Mouse (Mus musculus): ENCODE measurements around the gene Ghsr.
A peak's percentile ranks its signal among the peaks of the same experiment; 100 is the strongest.
"Not testable (repeated sequence)": the region's sequence is repeated elsewhere in the genome, so short reads cannot be mapped to it uniquely, and the experiment has no call there.

Ghsr gene

DNA sequence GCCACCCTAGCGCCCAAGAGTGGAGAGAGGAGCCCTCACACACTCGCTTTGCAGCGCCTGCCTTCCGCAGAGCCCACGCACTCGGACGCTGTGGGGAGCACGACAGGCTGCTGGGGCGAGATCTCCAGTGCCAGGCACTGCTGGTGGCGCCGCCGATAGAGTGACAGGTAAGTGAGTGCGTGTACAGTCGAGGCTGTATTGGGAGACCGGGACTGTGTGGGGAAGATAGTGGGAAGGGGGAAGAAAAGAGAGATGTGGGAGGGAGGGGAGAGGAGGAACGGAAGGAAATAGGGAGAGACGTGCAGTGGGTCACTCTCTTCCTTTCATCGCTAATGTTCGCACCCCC is at the start of gene Ghsr:
Ghsr (plus strand) TSS at position 76 of the 346 bp plus-strand sequence.
- DNase-seq (ENCODE audit: low read depth, low spot score): no peak

DNA sequence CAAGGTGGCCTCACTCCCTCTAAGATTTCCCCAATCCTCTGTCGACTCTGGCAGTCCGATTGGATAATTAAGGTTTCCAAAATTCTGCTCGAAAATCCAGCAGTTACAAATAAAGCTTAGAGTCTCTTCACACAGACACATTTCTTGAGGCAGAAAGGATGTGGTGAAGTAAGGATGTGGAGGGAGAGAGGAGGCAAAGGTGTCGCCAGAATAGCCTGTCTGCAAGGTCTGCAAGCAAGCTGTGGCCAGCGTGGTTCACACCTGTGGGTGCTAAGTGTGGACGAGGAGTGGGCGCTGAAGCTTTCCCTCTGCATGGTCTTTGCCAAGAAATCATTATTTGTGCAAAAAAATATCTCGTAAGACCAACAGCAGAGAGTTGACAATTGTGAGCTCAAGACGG is 48.6 kb upstream of the Ghsr start:
- DNase-seq (ENCODE audit: low read depth, low spot score): no peak

DNA sequence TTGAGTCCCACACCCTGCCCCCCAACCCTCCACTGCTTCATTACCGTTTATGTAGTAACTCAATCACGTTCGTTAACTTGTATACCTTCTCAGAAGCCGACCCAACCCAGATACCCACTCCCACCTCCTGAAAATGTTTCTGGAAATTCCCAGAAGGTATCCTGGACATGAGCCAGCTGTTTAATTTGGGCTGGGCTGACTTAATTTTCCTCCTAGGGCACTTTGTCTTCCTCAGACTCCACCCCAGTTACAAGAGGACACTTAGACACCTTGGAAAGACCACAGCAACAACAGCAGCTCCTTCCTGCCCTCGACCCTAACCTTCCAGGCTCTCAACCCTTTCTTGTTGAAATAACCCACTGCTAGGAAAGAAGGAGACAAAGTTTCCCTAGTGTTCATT is 47.6 kb upstream of the Ghsr start:
- no peak for DNase-seq (ENCODE audit: low read depth, low spot score)

DNA sequence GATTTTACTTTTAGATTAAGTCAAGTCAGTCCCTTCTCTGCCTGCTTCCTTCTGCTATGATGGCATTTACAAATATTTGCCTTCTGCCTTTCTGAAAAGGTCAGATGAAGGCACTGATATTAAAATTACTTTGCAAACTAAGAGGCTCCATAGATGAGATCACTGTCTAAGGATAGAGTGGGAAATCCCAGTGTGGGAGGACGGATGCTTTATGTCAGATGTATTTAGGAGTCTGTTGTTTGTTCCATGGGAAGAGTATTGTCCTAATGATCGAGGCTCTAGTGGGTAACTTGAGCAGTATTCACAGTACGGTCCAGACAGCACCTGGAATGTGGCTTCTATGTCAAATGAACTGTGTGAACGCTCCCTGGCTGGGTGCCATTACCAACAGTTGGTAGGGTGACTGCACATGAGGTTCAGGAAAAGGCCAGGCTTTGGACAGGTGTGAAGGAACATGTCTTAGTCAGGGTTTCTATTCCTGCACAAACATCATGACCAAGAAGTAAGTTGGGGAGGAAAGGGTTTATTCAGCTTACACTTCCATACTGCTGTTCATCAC is 44.4 kb upstream of the Ghsr start:
- DNase-seq (ENCODE audit: low read depth, low spot score): no peak

DNA sequence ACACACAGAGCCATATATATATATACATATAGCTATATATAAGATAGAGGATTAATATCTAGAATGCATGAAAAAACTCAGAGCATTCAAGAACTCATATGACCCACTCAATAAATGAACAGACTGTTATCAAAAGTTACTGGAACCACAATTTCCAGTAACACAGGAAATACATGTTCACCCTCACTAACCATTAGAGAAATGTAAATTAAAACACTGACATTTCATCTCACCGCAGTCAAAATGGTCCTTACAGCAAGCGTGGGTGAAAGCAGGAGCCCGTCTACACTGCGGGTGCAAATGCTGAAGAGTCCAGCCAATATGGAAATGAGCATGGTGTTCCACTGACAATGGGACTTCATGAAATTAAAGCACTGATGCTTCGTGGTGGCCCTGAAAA is 40.4 kb upstream of the Ghsr start:
- no peak for DNase-seq (ENCODE audit: low read depth, low spot score)

DNA sequence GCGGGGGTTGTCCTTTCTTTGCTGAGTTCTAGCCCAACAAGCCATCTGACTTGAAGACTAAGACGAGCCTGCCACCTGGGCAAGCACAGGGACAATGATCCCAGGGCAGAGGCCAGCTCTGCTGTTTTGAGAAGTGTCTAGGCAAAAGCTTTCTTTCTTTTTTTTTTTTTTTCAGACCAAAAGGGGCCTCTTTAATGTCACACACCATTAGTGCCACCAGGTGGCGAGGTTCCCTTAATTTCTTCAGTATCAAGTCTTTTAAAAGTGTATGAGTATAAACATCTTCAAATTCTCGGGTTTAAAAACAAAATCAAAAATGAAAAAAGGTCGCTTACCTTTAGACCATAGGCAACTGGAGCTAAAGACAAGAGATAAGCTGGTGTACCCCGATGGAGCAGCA is 32.7 kb upstream of the Ghsr start:
- DNase-seq (ENCODE audit: low read depth, low spot score): peak; percentile 39

DNA sequence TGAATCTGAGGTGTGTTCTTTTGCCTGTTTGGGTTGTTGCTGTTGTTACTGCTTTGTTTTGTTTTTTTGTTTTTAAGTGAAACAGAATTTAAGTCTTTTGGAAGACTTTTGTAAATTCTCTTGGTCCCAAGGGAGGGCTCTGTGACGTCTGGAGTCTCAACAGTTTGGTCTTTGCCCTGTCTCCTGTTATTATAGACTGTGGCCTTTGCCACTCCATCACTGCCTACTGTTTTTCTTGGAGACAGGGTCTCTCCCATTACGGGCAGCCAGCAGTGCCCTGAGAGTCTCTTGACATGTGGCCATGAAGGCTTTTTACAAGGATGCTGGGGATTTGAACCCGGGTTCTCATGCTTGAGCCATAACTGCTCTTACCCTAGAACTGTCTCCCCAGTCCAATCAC is 32.3 kb upstream of the Ghsr start:
- DNase-seq (ENCODE audit: low read depth, low spot score): no peak

DNA sequence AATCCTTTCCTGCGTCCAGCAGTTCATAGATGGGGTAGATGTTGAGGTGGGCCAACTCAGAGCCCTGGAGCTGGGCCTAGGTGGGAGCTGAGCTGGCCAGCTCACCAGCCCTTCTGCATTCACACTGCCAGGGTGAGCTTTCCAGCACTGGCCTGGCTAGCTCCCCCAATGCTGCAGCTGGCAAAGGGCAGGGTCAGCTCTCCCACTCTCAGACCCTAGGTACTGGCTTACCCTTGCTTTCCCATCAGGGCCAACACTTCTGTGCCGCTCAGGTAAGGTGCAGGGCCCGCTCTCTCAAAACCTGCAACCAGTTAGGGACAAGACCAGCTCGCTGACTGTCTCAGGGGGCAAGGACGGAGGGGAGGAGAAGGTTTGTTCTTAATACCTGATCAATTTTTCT is 30.4 kb upstream of the Ghsr start:
- DNase-seq (ENCODE audit: low read depth, low spot score): no peak

DNA sequence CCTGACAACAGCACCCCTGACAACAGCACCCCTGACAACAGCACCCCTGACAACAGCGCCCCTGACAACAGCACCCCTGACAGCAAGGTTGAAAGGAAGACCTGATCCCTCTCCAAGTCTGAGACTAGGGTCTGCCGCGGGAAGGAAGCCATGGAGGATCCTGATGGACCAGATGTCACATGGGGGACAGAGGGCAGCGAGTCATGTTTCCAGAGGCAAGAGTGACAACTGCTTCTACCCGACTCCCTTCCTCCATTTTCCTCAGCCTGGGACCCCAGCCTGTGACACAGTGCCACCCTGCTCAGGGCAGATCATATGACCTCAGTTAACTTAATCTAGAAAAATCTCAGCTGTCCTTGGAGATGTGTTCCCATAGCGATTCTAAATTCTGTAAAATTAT is 28.7 kb upstream of the Ghsr start:
- no peak for DNase-seq (ENCODE audit: low read depth, low spot score)

DNA sequence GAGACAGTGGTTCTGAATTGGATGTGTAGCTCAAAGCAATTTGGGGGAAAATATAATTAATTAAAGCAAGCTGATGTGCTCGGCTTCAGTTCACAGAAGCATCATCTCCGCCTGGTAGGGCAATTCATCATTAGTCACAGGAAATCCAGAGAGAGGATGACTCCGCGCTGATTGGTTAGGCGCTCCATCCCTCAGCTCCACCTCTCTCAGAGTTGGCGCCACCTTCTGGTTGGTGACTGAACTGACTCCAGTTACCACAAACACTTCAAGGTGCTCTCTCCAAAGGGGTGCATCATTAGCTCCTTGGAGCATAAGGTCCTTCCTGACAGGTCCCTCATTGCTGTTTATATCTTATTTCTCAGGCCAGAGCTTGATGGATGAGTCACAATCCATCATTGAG is 25.6 kb upstream of the Ghsr start:
- peak; percentile 75 for DNase-seq (ENCODE audit: low read depth, low spot score)

DNA sequence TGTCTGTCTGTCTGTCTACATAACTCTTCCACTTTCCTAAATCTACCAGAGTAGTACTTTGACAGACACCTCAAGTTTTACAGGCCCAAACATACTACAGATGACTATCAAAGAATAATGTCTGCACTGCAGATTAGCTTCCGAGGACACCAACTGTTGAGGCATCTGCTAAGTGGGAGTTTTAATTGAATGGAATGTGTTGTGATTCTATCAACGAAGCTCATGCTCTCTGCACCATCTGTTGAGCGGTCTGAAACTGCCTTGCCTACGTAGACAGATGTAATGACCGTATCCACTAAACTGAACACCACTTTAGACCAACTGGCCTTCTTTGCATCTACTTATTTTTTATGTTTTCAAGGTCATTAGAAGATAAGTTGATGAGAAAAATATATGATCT is 22.7 kb upstream of the Ghsr start:
- no peak for DNase-seq (ENCODE audit: low read depth, low spot score)

DNA sequence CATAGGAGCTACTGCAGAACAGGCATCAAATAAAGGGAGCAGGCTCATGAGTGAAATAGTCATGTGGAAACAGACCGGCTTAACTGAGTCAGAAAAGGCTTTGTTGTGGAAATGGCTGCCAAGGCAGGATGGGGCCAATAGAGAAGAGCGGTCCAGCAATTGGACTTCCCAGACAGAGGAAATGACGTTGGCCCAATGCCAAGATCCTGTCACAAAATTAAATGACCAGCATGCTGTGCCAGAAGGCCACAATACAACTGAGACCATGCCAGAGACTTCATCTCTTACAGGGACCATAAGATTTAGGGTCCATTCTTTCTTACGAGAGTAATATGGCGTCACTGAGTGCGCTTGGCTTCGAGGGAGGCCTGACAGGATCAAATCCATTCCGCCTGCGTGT is 20.0 kb upstream of the Ghsr start:
- DNase-seq (ENCODE audit: low read depth, low spot score): no peak

DNA sequence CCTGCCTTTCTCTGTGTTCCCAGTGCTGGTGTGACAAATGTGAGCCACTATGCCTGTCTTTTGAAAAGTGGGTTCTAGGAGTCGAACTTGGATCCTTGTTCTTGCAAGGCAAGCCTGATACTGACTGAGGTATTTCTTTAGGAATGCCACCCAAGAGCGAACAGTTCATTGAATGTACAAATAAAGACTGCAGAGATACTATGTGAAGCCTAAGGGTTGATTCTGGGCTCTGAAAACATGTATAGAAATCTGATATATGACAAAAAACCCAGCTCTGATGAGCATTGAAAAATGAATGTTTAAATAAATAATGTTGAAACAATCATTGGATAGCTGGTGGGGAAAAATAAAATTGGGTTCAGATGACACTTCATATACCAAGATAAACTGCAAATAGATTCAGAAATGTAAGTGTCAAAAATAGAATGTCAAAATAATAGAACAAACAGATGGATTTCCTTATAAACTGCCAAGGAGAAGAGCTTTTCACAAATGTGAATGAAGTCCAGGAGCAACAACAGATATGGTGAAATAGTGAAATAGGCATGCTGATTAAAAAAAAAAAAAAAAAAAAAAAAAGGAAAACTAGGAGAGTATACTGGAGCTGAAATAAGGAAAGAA is 11.9 kb upstream of the Ghsr start:
- DNase-seq (ENCODE audit: low read depth, low spot score): no peak

DNA sequence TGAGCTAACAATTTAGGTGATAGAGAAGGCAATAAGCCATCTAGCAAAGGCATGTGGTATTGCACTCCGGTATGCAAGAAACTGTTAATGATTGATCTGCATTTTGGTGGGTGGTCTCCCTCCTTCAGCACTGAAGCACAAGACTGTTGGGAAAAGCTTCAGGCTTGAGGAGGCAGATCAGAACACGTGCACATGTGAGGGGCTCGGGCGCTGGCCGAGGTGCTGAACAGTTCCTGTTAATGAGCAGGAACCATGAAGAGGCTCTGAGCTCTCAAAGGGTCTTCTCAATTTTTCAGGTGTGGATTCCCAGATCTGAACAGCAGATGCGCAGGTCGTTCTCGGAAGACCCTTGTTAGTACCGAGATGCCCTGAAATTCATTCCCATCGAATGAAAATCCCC is 1.0 kb upstream of the Ghsr start:
- DNase-seq (ENCODE audit: low read depth, low spot score): peak; percentile 72

DNA sequence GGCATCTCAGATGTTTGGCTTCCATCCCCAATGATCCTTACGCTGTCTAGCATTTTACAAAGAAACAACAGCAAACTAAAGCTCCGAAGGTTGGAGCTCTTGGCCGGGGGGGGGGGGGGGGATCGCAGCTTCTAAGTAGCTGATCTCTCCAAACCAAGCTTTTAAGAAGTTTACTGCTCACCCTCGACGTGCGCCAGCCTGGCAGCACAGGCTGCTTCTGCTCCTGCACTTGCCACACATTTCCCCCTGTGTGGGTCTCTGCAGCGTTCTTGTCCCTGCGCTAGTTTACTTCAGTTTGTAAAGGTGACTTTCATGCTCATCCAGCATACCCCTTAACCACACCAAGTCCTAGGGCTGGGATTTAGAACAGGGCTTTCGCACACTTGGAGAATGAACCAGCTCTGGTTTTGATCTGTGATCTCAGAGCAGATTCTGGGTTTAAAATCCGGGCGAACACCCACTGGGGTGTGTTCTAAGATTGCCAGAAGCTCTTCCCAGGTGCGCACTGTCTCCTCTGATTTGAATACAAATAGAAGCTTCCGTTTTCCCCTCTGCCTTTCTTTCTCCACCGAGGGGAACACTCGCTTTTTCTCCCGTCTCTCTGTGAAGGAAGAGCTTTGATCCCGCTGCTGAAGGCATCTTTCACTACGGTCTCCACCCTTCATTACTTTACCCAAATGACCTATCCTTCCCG is 422 bp upstream of the Ghsr start:
- peak; percentile 66 for DNase-seq (ENCODE audit: low read depth, low spot score)

DNA sequence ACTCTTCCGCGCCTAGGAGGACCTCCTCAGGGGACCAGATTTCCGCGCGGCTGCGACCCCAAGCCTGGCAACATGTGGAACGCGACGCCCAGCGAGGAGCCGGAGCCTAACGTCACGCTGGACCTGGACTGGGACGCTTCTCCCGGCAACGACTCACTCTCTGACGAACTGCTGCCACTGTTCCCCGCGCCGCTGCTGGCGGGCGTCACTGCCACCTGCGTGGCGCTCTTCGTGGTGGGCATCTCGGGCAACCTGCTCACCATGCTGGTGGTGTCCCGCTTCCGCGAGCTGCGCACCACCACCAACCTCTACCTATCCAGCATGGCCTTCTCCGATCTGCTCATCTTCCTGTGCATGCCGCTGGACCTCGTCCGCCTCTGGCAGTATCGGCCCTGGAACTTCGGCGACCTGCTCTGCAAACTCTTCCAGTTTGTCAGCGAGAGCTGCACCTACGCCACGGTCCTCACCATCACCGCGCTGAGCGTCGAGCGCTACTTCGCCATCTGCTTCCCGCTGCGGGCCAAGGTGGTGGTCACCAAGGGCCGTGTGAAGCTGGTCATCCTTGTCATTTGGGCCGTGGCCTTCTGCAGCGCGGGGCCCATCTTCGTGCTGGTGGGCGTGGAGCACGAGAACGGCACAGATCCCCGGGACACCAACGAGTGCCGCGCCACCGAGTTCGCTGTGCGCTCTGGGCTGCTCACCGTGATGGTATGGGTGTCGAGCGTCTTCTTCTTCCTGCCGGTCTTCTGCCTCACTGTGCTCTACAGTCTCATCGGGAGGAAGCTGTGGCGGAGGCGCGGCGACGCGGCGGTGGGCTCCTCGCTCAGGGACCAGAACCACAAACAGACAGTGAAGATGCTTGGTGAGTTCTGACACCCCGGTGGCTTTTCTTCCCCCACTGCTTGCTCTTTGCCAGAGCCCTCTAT is 837 bp downstream of the Ghsr start:
- peak; percentile 16 for DNase-seq (ENCODE audit: low read depth, low spot score)

DNA sequence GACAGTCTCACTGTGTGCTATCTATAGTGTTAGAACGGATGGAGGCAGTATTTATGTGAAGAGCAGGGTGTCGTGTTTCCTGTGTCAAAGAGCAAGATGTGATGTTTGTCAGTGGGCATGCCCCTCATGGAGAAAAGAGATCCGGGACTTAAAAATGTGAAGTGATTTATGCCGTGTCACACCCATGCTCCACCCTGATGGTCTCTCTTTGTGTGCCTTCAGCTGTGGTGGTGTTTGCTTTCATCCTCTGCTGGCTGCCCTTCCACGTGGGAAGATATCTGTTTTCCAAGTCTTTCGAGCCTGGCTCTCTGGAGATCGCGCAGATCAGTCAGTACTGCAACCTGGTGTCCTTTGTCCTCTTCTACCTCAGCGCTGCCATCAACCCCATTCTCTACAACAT is 3.2 kb downstream of the Ghsr start:
- DNase-seq (ENCODE audit: low read depth, low spot score): no peak

DNA sequence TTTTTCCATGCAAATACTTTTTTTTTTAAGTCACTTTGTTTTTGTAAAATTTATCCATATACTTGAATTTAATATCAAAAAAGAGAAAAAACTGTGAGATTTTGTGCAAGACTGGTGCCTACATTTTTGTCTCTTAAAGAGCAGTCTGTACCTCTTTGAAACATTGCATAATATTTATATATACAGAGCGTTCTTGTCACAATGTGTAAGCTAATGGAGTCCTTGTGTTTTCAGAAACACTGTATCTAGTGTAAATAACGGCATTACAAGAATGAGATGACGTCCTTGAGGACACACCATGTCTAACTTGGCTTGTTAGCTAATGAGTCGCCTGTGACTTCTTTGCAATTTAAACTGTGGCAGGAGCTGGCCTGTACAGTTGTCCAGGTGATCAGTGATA is 6.8 kb downstream of the Ghsr start:
- no peak for DNase-seq (ENCODE audit: low read depth, low spot score)

DNA sequence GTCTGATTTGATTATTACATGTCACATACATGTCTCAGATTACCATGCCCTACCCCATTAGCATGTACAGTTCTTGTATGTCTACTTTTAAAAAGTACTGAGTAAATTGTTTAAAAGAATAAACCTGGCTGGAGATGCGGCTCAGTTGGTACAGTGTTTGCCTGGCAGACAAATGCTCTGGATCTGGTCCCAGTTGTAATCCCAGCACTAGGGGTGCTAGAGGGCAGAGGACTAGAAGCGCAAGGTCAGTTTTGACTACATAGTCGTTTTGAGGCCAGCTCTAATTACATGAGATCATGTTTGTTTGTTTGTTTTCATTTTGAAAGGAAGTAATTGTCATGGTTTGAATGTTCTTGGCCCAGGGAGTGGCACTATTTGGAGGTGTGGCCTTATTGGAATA is 13.7 kb downstream of the Ghsr start:
- DNase-seq (ENCODE audit: low read depth, low spot score): no peak

DNA sequence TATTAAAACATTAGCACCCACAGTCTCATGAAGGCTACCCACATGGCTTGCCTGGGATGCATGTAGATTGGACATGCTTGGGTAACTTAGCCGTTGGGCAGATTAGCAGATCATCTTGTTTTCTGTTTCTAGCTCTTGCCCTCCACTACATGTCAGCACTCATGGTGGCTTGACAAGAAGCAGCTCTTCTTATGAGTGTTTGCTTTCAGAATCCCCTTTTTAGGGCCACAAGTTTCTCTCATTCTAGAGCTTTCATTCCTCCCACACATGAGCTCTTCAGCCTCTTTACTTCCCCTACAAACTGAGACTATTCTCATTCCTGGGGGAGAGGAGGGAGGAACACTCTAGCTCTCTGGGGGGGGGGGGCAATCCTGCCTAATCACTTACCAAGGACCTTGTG is 18.8 kb downstream of the Ghsr start:
- DNase-seq (ENCODE audit: low read depth, low spot score): no peak

DNA sequence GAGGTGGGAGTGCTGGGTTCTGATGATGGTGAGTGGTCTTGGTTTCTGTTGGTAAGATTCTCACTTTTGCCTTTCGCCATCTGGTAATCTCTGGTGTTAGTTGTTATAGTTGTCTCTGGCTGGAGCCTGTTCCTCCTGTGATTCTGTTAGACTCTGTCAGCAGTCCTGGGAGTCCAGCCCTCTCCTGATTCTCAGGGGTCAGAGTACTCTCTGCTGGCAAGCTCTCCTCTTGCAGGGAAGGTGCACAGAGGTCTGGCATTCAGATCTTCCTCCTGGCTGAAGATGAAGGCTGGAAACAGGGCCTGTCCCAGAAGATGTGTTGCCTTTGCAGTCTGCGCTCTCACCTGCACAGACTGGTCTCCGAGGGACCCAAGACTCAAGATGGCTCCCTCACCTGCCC is 29.8 kb downstream of the Ghsr start:
- DNase-seq (ENCODE audit: low read depth, low spot score): not testable (repeated sequence)

DNA sequence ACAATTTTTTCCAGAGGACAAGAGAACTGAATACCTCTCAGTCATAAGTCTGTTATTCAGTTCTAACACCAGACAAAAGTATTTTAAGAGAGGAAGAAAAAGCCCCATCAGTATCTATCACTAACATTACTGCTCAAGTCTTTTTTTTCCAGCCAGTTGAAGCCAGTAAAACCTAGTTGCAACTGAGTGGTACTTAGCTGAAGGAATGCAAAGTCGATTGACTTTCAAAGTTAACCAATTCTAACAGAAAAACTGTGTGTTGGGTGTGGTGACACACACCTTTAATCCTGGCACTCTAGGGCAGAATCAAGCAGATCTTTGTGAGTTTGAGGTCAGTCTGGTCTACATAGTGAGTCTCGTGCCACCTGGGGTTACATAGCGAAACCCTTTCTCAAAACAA is 35.3 kb downstream of the Ghsr start:
- DNase-seq (ENCODE audit: low read depth, low spot score): peak; percentile 85

DNA sequence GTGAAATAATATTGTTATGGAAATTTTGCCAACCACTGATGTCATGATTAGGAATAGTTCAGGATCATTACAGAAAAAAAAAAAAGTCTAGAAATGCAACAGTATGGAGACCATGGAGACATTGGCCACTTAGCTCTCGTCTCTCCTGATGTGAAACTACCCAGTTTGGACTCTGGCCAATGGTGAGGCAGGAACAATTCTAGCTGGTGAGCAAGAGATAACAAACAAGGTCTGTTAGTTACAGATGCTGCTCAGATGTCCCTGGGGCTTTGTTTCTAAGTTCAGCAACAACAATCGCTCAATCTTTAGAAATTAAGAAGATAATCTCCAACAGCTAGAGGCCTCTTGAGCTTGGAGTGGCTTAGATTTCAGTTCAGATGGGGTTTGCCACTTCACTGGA is 37.4 kb downstream of the Ghsr start:
- no peak for DNase-seq (ENCODE audit: low read depth, low spot score)
